Mouse (Mus musculus): ENCODE measurements around the gene Tpk1. TPM values are rescaled to one million over a fixed set of nuclear protein-coding genes. Genes with fewer than 3 reads are reported as not detected.

The Tpk1 gene
- 10 to 100 TPM in 1 of 2 experiments, 1 to 10 TPM in 1; 4.9 to 13.8 TPM for total RNA-seq (2021)
- long read RNA-seq, experiment 1, transcript Tpk1-201 (9 exons, 2,671 nt): major isoform, 6 of 10 reads
- long read RNA-seq, experiment 1, partial matches to known transcripts: 2 of 10 reads
- long read RNA-seq, experiment 1, other reads (novel, unspliced or antisense): 2 of 10 reads
- long read RNA-seq, experiment 2, transcript Tpk1-201 (9 exons, 2,671 nt): major isoform, 38 of 61 reads
- long read RNA-seq, experiment 2, partial matches to known transcripts: 5 of 61 reads
- long read RNA-seq, experiment 2, other reads (novel, unspliced or antisense): 17 of 61 reads

DNA sequence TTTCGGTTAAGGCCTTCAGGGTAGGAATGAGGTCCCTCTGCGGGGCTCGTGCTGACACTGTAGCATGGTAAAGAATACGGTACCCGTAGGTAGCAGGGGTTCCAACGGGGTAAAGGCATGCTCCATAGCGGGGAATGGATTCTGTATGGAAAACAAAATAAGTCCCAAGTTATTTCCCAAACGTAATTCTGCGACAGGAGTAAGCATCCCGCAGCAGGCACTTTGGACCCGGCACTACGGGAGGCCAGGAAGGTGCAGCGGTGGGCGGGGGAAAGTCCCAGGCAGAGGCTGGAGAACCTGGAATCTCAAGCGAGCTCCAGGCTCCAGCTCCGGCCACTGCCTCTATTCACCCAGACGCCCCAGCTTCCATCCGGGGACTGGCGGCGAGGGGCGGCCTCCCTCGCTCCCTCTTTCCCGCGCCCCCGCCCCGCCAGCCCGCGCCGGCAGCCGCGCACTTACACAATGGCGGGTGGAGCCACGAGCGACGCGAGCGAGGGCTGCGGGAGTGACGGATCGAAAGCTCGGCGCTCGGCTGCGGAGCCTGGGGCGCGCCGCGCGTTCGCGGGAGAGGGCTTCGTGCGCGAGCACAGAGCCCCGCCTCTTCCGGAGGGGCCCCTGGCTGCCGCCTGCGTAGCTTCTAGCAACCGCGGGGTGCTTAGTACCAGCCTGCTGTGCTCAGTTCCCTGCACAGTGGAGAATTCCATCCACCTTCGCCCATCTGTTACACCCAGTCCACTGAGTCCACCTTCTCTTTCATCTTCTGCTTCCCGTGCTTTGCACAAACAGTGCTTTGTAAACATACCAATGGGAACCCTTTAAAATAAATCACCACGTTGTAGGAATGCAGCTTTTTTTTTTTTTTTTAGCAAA, at the start of gene Tpk1:
Tpk1 (minus strand) TSS at position 602 of the 870 bp plus-strand sequence.
- DNase-seq (ENCODE audit: low spot score in 2 of 2): peak; percentile 87 to 92

DNA sequence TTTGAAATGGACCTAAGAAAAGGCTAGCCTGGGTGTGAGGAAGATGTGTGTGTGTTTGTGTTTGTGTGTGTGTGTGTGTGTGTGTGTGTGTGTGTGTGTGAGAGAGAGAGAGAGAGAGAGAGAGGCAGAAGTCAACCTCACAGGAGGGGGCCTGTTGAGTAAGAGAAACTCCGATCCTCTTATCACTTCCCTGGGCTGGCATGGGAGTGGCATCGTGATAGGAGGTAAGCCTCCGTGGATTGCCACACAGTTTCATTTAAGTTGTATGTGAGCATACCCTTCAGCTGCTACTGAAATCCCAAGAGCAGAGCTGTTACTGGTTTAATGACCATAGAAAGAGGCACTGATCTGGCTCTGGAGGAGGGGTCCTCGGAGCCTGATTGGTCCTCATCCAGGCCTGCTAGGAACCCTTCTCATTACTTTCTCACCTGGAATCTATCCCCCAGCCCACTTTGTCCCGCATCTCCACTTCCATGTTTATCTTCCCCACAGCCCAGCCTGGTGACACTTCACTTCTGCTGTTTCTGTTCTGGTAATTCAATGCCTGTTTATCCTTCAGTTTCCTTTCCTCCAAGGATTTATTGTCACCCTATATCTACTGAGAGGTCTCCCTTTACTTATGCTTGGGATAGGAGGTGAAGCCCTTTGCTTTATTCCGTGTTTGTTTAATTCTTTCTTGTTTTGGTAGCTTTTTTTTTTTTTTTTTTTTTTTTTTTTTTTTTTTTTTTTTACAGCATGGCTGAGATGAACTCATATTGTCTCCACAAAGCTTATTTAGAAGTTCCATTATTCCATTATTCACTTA, 36.9 kb upstream of the Tpk1 start:
- no peak for DNase-seq (ENCODE audit: low spot score in 2 of 2)

DNA sequence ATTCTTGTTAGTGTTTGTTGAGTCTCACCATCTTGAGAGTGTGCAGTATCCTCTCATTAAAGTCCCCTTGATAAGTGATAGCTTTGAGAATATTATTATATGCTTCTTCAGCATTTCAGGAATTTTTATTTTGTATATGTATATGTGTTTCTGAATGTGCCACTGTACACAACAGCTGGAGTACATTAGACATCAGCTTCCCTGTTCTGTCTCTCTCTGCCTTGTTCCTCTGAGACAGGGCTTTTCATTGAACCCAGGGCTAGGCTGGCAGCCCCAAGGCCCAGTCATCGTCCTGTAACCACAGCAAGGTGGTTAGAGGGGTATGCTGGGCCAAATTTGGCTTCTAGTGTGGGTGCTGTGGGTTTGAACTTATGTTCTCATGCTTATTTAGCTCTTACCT, 25.8 kb upstream of the Tpk1 start:
- no peak for DNase-seq (ENCODE audit: low spot score in 2 of 2)

- no peak for DNase-seq (ENCODE audit: low spot score in 2 of 2)
Measured at GRCm38 (mm10) chr6:43685985-43686384, 19.9 kb upstream of the Tpk1 start.

- no peak for DNase-seq (ENCODE audit: low spot score in 2 of 2)
Measured at GRCm38 (mm10) chr6:43682535-43682934, 16.5 kb upstream of the Tpk1 start.

DNA sequence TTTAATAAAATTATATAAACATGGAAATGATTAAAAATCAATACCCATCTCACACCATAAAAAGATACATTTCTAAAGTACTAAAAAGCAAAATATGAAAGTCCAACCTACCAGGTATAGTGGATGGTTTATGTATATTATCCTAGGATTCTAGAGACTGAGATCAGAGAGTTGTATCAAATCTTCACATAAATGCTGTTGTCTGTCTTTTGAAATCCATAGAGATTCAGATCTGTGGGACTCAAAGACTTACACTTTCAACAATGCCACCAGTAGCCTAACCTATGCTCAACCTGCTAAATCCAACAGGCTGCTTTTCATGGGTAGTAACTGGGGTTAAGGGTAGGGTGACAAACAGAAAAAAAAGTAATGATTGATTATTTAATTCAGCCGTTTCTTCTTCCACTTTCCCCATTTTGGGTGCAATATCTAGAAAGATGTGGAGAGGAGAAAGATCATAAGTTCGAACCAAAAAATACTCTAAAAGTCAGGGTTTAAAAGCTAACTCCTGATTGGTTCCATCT, 12.7 kb upstream of the Tpk1 start:
- no peak for DNase-seq (ENCODE audit: low spot score in 2 of 2)

- no peak for DNase-seq (ENCODE audit: low spot score in 2 of 2)
Measured at GRCm38 (mm10) chr6:43677566-43677965, 11.5 kb upstream of the Tpk1 start.

DNA sequence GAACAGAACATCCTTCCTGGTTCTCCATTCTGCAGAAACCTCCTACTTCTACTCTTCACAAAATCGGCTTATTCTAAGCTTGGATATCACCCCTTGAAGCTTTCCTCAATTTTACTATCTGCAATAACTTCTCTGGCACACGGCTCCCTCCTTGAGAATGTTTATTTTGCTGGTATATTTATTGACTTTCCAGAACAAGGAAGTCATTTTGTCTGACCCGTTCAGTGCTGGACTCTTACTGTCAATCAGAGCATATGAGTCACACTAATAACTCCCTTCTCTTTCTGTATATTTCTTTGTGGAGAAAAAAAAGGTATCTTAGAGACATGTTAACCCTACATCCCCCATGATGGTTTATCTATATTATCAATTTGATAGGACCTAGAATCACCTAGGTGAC, 10.1 kb upstream of the Tpk1 start:
- no peak for DNase-seq (ENCODE audit: low spot score in 2 of 2)

- DNase-seq (ENCODE audit: low spot score in 2 of 2): no peak
Measured at GRCm38 (mm10) chr6:43674986-43675760, 9.1 kb upstream of the Tpk1 start.

DNA sequence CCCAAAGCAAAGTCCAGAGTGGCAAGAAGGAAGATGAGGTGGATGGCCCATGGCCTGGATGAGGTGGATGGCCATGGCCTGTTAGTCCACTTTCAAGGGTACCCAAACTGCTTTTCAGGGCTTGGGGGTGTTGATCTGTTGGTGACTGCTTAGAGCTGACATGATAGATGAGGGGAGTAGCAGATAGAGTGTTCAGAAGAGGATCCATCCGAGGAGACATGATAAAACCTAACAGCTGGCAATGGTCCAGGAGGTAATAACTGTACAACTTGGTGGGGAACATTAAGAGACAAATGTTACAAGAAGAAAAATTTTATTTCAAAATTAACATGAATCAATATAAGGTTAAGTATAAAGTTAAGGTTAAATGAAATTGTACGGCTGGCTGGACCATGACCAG, 4.9 kb upstream of the Tpk1 start:
- no peak for DNase-seq (ENCODE audit: low spot score in 2 of 2)

- DNase-seq (ENCODE audit: low spot score in 2 of 2): no peak
Measured at GRCm38 (mm10) chr6:43667681-43668080, 1.6 kb upstream of the Tpk1 start.

DNA sequence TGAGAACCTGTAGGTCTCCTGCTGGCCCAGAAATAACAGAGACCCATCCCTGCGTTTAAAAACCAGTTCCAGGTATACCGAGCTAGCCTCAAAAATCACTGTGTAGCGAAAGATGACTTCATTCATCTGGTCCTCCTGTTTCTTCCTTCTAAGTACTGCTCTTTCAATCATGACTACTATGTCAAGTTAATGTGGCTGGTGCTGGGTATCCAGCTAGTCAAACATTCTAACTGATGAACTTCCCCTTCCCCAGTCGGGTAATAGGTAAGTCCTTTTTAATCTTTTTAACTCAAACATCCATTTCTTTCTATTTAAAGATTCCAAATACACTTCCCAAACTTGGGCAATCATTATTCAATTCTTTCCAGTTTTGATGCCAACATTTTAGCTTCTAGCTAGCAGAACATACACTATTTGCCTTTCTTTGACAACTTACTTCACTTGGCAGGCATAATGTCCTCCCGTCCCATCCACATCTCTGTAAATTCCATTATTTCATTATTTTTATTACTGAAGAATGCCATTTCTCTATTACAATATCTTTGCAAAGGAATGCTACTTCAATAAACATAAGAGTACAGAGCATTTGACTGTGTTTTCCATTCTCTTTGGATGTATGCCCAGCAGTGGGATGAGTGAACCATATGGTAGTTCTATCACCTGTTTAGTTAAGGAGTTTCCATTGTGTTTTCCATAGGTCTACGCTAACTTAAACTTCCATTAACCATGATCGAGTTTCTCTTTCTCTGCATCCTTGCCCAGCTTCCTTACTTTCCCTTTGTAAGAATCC, 728 bp upstream of the Tpk1 start:
- DNase-seq (ENCODE audit: low spot score in 2 of 2): no peak

- no peak for DNase-seq (ENCODE audit: low spot score in 2 of 2)
Measured at GRCm38 (mm10) chr6:43661822-43662221, 4.3 kb downstream of the Tpk1 start.

GRCm38 (mm10) chr6:43658290-43658689, 7.8 kb downstream of the Tpk1 start:
- no peak for DNase-seq (ENCODE audit: low spot score in 2 of 2)

DNA sequence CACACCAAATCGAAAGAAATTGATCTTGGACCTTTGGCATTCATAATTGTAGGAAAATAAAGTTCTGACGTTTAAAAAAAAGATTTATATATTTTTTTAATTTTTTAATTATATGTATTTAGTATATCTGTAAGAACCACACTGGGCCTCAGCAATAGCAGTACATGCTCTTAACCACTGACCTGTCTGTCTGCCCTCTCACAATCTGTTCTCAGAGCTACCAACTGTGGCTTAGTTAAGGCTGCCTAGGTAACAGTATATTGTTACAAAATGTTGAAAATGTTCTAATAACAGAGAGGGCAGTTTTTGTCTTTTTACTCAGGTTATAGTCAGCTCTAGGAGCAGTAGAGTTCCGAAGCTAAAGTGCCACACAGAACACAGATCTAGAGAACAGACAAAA, 8.2 kb downstream of the Tpk1 start:
- DNase-seq (ENCODE audit: low spot score in 2 of 2): no peak

DNA sequence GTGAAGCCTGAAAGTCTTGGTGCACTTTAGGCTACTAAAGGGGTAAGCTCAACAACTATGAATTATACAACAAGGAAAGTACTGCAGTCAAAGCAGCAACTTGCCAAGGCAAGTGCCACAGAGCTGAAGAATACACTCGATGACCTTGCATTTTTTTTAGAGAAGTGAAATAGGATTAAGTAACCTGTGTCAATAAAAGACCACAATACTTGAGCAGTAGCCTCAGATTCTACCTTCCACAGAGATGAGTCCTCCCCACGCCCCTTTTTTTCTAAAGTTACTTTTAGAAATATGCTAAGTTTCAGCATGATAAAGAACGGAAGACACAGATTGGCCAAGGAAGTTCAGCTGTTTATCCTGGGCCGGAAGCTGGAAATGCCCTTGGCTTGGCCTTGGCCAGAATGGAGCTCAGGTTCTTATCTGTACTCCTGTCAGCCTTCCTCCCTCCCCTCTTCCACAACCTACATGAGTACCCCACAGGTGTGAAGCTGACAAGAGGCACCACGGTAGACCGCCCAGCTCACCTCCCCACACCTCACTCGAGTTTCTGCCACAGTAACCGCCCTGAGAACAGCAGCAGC, 11.1 kb downstream of the Tpk1 start:
- no peak for DNase-seq (ENCODE audit: low spot score in 2 of 2)

- DNase-seq (ENCODE audit: low spot score in 2 of 2): no peak
Measured at GRCm38 (mm10) chr6:43649516-43649915, 16.6 kb downstream of the Tpk1 start.

GRCm38 (mm10) chr6:43645674-43646073, 20.4 kb downstream of the Tpk1 start:
- no peak for DNase-seq (ENCODE audit: low spot score in 2 of 2)

DNA sequence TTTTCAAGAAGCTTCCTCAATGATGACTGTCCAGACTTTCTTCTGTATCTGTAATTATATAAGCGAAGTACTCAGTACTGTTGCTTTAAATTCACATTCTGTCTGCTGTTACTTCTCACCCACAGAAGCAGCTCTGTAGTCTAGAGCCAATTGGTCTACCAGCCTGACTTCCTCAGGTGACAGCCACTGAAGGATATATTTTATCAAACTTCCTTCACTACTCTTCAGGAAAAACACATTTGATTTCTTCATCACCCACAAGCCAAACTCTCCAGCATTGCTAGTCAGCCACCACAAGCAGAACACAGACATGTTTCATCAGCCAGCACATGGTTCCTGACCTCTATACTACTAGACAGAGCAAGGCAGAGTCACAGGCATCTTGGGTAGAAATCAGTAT, 21.0 kb downstream of the Tpk1 start:
- no peak for DNase-seq (ENCODE audit: low spot score in 2 of 2)
